Mouse (Mus musculus) subcutaneous adipose tissue, adult 2 months (tissue): Measurements from ENCODE around the gene Xpc. TPM values are rescaled to one million over a fixed set of nuclear protein-coding genes. Genes with fewer than 3 reads are reported as not detected.

Experiments
- polyA plus RNA-seq: library from polyadenylated mRNA; depleted of rRNA; stranded (reverse); fragments of >200 nt; gene quantifications from 2 replicates; pipeline ENCODE4 v1.2.3, GENCODE M21; 2012; ENCODE audit warnings: low replicate concordance; rRNA removed

The Xpc gene
- polyA plus RNA-seq: 12.1 and 15.7 TPM in 2 replicates

DNA sequence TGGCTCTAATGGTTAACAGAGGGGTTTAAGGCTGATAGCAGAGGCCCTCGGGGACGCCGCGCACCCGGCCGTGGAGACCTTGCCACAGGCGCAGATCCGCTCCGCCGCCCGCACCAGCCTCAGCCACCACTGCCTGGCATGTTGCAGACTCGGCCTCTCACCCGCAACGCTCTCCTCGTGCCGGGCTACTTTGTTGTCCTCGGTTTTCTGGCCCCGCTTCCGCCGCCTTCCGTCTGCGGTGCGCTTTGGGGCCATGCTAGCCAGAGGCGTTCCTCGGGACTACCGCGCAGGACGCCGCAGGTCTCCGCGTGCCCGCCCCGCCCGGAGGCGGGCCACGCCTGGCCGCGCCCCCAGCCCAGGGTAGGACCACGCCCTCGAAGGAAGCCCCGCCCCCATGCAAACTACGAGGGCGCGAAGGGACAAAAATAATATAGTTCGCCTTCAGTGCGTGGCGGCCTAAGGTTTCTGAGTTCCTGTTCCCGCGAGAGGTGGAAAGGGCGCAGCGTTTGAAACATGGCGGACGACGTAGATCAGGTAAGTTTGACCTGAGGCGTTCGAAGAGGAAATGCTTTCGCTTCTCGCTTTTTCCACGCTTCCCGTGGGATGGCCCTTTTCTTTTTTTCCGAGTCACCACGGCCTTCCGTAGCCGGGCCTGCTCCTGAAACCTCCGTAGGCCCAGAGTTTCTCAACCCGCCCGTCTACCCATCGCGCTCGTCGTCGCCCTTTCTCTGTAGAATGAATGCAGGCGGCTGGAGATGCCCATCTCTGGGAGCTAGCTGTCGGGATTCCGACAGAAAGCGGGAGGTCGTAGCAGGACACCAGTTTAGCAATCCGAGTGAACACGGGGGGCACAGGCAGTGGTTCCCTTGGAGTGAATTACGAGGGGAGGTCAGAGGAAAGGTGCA, at the start of gene Xpc, which contains the start of gene Lsm3:
Gene Xpc (minus strand): TSS at position 344 of the 905 bp plus-strand sequence.
Gene Lsm3 (plus strand): TSS at position 384 of the 905 bp plus-strand sequence.

DNA sequence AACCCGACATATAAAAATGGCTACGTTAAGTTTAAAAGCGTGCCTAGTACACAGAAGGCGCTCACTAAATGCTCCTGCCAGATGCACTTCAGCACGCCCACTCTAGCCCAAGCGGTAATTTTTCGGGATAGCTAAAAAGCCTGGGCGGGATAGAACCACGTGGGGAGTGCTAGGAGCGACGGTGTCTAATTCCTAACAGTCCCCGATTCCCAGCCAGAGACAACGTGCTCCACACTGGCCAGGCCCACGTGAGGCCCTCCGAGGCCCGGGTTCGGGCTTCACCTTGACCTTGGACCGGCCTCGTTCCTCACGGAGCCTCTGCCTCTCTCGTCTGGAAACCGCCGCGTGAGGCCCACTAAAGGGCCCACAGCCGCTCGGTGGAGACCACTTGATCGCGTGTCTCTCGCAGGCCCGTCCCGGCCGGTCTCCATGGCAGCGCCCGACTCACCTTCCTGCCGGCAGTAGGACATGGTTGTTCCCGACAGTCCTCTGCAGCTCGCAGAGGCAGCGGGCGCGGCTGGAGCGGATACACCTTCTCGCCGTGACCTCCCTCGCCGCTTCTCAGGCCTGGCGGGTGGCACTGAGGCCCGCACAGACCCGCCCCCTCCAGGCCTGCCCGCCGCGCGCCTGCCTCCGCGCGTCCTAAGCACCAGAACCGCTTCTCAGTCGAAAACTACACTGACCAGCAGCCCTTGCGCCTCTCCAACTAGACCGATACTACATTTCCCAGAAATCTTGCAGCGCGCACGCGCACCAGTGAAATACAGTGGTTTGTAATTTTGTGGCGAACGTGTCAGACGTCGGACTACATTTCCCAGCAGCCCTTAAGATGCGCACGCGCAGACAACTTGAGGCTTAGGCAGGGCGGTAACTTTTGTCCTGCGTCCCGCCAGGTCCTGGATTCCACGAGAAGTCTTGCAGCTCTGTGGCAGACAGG, 42.6 kb downstream of the Xpc start, which contains the start of the genes Chchd4 and Tmem43:
Gene Chchd4 (minus strand): TSS at position 679 of the 937 bp plus-strand sequence.
Gene Tmem43 (plus strand): TSS at position 836 of the 937 bp plus-strand sequence.

Other genes starting within 250 kb of the Xpc start
- gene Wnt7a, start 104.5 kb downstream of the Xpc start, polyA plus RNA-seq: 27.5 TPM in 1 of 2 replicates, not detected in the other
- gene Chchd4, start 42.3 kb downstream of the Xpc start, polyA plus RNA-seq: 7.0 and 7.7 TPM in 2 replicates
- gene Tmem43, start 42.2 kb downstream of the Xpc start, polyA plus RNA-seq: 121 and 261 TPM in 2 replicates
- gene Lsm3, start within 50 bp of the Xpc start, polyA plus RNA-seq: 36.7 and 46.7 TPM in 2 replicates
- 62.0 and 135 TPM in 2 replicates for gene Slc6a6, start 168.2 kb upstream of the Xpc start, polyA plus RNA-seq